Mouse (Mus musculus) hindbrain, embryonic 13.5 days (tissue): ENCODE data around the gene Olfr461. TPM values are rescaled to one million over a fixed set of nuclear protein-coding genes. Genes with fewer than 3 reads are reported as not detected.

ENCODE experiments used
- polyA plus RNA-seq: library from polyadenylated mRNA; unstranded; fragments of >200 nt; fragmentation: Nextera tagmentation; extraction: Ambion mirVana; gene quantifications from 2 replicates; pipeline ENCODE4 v1.2.1, GENCODE M21; 2015

The Olfr461 gene
- polyA plus RNA-seq, 1 experiment from 2014 or later: 0.12 TPM

Other genes starting within 250 kb of the Olfr461 start
- 40.4 and 41.8 TPM in 2 replicates for gene Agk, start 229.9 kb downstream of the Olfr461 start, polyA plus RNA-seq
- 14.4 and 19.1 TPM in 2 replicates for gene E330009J07Rik, start 118.9 kb downstream of the Olfr461 start, polyA plus RNA-seq
- 0.18 and 0.25 TPM in 2 replicates for gene Wee2, start 116.0 kb downstream of the Olfr461 start, polyA plus RNA-seq
- 126 and 132 TPM in 2 replicates for gene Ssbp1, start 83.7 kb downstream of the Olfr461 start, polyA plus RNA-seq
- gene Tas2r137, start 63.8 kb downstream of the Olfr461 start, polyA plus RNA-seq: not detected in 2 replicates
- gene Tas2r108, start 61.5 kb downstream of the Olfr461 start, polyA plus RNA-seq: not detected in 2 replicates
- not detected in 2 replicates for gene Prss37, start 35.5 kb downstream of the Olfr461 start, polyA plus RNA-seq
- gene Olfr460, start 14.4 kb upstream of the Olfr461 start, polyA plus RNA-seq: not detected in 2 replicates
- 0.66 and 1.6 TPM in 2 replicates for gene Clec5a, start 30.8 kb upstream of the Olfr461 start, polyA plus RNA-seq
- not detected in 2 replicates for gene Tas2r138, start 58.3 kb upstream of the Olfr461 start, polyA plus RNA-seq
- gene Mgam, start 73.8 kb upstream of the Olfr461 start, polyA plus RNA-seq: 0.05 TPM in 1 of 2 replicates, not detected in the other